Mouse (Mus musculus) heart, embryonic 14.5 days (tissue): ENCODE data around the gene Pate2. TPM values are rescaled to one million over a fixed set of nuclear protein-coding genes. Genes with fewer than 3 reads are reported as not detected.

Experiments used
- ATAC-seq: fragments of 200-750 bp; cut with Nextera tagmentation; 2 replicates; pipeline ENCODE4 v1.8.0; 2017; ENCODE audit warnings: low read depth, moderate TSS enrichment; ENCODE audit not compliant: insufficient number of reproducible peaks, insufficient read depth, low FRiP score
- H3K27ac ChIP-seq, 2 experiments: fragments of 200-500 bp in 1 of 2; fragments of 300-500 bp in 1 of 2; sonication (generic) in 1 of 2; replicated peaks in 1 of 2; 2 replicates each; pipeline ENCODE4 v1.5.1; 2012 to 2014; ENCODE audit warnings: low read depth in 2 of 2, low read length in 2 of 2, control low read depth in 1 of 2, mild to moderate bottlenecking in 1 of 2, mixed read lengths in 1 of 2; ENCODE audit not compliant: control insufficient read depth in 1 of 2, insufficient read depth in 1 of 2
- H3K27me3 ChIP-seq: fragments of 300-500 bp; sonication (generic); 2 replicates; pipeline ENCODE4 v1.6.1; 2014; ENCODE audit warnings: mild to moderate bottlenecking, low read length, control low read depth; ENCODE audit not compliant: control insufficient read depth, insufficient read depth
- H3K36me3 ChIP-seq: fragments of 300-500 bp; sonication (generic); 2 replicates; pipeline ENCODE4 v1.6.1; 2014; ENCODE audit warnings: mild to moderate bottlenecking, control low read depth, low read length, mixed read lengths; ENCODE audit not compliant: control insufficient read depth, insufficient read depth
- H3K4me1 ChIP-seq, 2 experiments: fragments of 200-500 bp in 1 of 2; fragments of 300-500 bp in 1 of 2; sonication (generic) in 1 of 2; 2 replicates each; pipeline ENCODE4 v1.6.1; 2012 to 2014; ENCODE audit warnings: low read length in 2 of 2, control low read depth in 1 of 2, mixed read lengths in 1 of 2; ENCODE audit not compliant: control insufficient read depth in 2 of 2, insufficient read depth in 2 of 2
- H3K4me2 ChIP-seq: fragments of 300-500 bp; sonication (generic); 2 replicates; pipeline ENCODE4 v1.6.1; 2014; ENCODE audit warnings: mild to moderate bottlenecking, low read length
- H3K4me3 ChIP-seq, 2 experiments: fragments of 200-500 bp in 1 of 2; fragments of 300-500 bp in 1 of 2; sonication (generic) in 1 of 2; 2 replicates each; pipeline ENCODE4 v1.5.1; 2012 to 2014; ENCODE audit warnings: low read length in 2 of 2, mild to moderate bottlenecking in 2 of 2, control low read depth in 1 of 2, low read depth in 1 of 2, moderate library complexity in 1 of 2; ENCODE audit not compliant: control insufficient read depth in 1 of 2, insufficient read depth in 1 of 2
- H3K9ac ChIP-seq: fragments of 300-500 bp; sonication (generic); 2 replicates; pipeline ENCODE4 v1.6.1; 2014; ENCODE audit warnings: mild to moderate bottlenecking, low read length
- H3K9me3 ChIP-seq: fragments of 300-500 bp; sonication (generic); 2 replicates; pipeline ENCODE4 v1.6.1; 2016; ENCODE audit warnings: low read length, control low read depth; ENCODE audit not compliant: control insufficient read depth
- WGBS: fragments of 180-500 bp; shearing (Covaris S2); extraction: QIAGEN DNeasy Blood & Tissue Kit; methylation state at CpG from one replicate; pipeline ENCODE4 v1.1.7; 2014; 5-methylcytosine and 5-hydroxymethylcytosine counted together
- polyA plus RNA-seq: library from polyadenylated mRNA; unstranded; fragments of >200 nt; fragmentation: Nextera tagmentation; extraction: Ambion mirVana; gene quantifications from 2 replicates; pipeline ENCODE4 v1.2.1, GENCODE M21; 2014

Gene Pate2
- polyA plus RNA-seq, 1 experiment from 2014 or later, result 0.28 TPM

- H3K4me1 ChIP-seq, result peaks cover 4 to 12% of the 10 kb centered on the region in 2 experiments; a peak in 2 of 4 replicates
- 9% methylated on average over 6 of the region's 6 CpGs for WGBS
- H3K4me2 ChIP-seq, result no peak overlapping the region
- ATAC-seq, result peak; percentile 47; the same call in 1 of the 2 replicates
- no peaks in the 10 kb centered on the region for H3K27me3 ChIP-seq
- H3K27ac ChIP-seq, result no peak overlapping the region
- H3K36me3 ChIP-seq, result no peaks in the 10 kb centered on the region
- H3K9me3 ChIP-seq, result no peaks in the 10 kb centered on the region
- H3K9ac ChIP-seq, result no peak overlapping the region
- no peak overlapping the region for H3K4me3 ChIP-seq
These were observed 28.6 kb upstream of the Pate2 start for GRCm38 (mm10) chr9:35541488-35541887.

- 54% methylated on average over 6 of the region's 6 CpGs for WGBS
- no peak overlapping the region for H3K4me2 ChIP-seq
- H3K36me3 ChIP-seq, result no peaks in the 10 kb centered on the region
- ATAC-seq, result no peak
- no peak overlapping the region for H3K4me3 ChIP-seq
- no peak overlapping the region for H3K27ac ChIP-seq
- no peaks in the 10 kb centered on the region for H3K9me3 ChIP-seq
- H3K4me1 ChIP-seq, result peaks cover 4 to 12% of the 10 kb centered on the region in 2 experiments; a peak in 2 of 4 replicates
- H3K27me3 ChIP-seq, result no peaks in the 10 kb centered on the region
- no peak overlapping the region for H3K9ac ChIP-seq
These were observed 28.1 kb upstream of the Pate2 start for GRCm38 (mm10) chr9:35541941-35542340.

DNA sequence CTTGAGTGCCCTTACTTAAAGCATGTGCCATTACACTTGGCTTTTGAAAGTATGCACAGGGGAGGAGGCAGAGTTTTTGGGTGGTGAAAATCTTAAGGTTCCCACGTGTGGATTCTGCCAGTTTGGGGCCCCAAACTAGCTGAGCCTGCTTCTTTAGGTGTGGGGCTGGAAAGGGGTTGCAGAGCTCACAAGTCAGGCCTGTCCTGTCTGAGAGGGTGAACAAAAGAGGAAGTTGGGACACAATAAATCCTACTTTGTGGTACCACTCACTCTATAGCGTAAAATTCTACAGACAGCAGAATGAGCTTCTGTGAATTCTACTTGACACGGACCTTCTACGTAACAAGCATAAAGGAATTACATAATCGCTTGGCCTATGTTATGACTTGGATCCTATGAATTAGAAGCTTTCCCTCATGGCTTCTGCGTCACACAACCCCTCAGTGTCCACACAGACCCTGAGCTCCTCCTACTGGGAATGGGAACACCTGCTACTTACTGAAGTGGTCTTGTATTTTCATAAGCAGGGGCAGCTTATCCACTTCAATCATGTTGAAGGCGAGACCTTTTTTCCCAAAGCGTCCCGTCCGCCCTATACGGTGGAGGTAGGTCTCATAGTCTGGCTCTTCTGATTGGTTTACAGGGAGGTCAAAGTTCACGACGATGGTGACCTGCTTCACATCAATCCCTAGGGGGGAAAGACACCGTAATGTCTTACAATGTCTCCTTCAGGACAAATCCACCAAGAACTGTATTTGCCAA lies 26.8 kb upstream of the Pate2 start:
- no peaks in the 10 kb centered on the region for H3K9me3 ChIP-seq
- no peak overlapping the region for H3K9ac ChIP-seq
- H3K27me3 ChIP-seq, result no peaks in the 10 kb centered on the region
- H3K4me1 ChIP-seq, result peaks cover 2 to 5% of the 10 kb centered on the region in 2 experiments; a peak in 1 of 4 replicates
- no peaks in the 10 kb centered on the region for H3K36me3 ChIP-seq
- H3K4me3 ChIP-seq, result no peak overlapping the region
- no peak overlapping the region for H3K4me2 ChIP-seq
- ATAC-seq, result no peak
- WGBS, result 83% methylated on average over 14 of the region's 14 CpGs
- no peak overlapping the region for H3K27ac ChIP-seq

DNA sequence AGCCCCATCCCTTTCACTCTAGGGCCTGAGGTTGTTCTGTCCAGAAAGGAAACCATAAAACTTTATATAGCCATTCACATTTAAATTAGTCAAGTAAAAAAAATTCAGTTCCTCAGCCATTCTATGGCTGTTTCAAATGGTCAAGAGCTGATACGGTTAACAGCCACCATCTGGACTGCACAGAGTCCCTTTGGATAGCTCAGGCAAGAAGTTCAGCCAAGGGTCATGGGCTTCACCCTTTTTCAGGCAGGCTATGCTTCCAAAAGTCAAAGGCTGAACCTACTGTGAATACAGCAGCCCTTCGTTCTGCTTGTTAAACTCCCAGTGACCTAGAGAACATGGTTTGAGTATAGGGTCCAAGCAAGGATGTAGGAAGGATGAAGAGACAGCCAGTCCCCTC lies 25.4 kb upstream of the Pate2 start:
- Histone ChIP-seq H3K36me3 (no peaks in the 10 kb centered on the region), H3K27ac (no peak overlapping the region), H3K4me2 (no peak overlapping the region), H3K27me3 (no peaks in the 10 kb centered on the region), H3K9me3 (no peaks in the 10 kb centered on the region), H3K4me1 (no peaks in the 10 kb centered on the region; a peak in 1 of 4 replicates), H3K9ac (no peak overlapping the region), H3K4me3 (no peak overlapping the region)
- ATAC-seq, result no peak
- WGBS, result 79% methylated on average over 2 of the region's 2 CpGs

DNA sequence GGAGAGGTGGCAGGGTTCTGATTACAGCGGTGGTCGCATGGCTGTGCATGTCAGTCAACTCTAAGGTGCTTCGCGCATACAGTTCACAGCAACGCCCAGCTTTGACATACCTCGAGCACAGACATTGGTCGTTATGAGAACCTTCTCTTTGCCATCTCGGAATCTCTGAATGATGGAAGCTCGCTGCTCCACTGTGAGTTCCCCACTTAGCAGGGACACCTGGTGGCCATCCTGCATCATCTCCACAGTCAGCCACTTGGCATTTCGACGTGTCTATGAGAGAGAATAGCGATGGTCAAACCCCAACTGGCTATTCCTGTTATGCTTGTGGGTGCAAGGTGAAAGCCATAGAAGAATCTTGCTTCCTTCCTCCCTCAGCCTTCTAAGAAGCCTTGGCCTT lies 24.4 kb upstream of the Pate2 start:
- Histone ChIP-seq H3K27ac (no peak overlapping the region), H3K27me3 (no peaks in the 10 kb centered on the region), H3K4me3 (no peak overlapping the region), H3K36me3 (no peaks in the 10 kb centered on the region), H3K4me2 (no peak overlapping the region), H3K9me3 (no peaks in the 10 kb centered on the region), H3K4me1 (no peaks in the 10 kb centered on the region; a peak in 1 of 4 replicates), H3K9ac (no peak overlapping the region)
- WGBS, result 57% methylated on average over 12 of the region's 12 CpGs
- no peak for ATAC-seq

DNA sequence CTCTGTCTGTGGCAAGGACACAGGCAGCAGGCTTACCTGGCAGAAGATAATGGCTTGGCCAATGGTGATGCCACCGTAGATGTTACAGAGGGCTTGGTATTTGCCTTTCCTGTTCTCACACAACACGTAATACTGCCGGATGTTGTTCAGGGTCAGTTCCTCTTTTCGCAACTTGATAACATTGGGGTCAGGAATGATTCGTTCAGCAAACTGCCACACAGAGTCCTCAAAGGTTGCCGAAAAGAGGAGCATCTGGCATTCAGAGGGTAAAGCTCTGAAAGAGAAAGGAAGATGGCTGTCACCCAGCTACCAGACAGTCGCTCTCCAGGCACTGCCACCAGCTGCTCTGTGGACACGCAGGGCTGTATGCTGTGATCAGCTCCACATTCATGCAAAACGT lies 23.3 kb upstream of the Pate2 start:
- Histone ChIP-seq H3K9me3 (no peaks in the 10 kb centered on the region), H3K9ac (no peak overlapping the region), H3K27me3 (no peaks in the 10 kb centered on the region), H3K36me3 (no peaks in the 10 kb centered on the region), H3K4me3 (no peak overlapping the region), H3K4me2 (no peak overlapping the region), H3K4me1 (no peaks in the 10 kb centered on the region; a peak in 1 of 4 replicates), H3K27ac (no peak overlapping the region)
- ATAC-seq, result no peak
- 64% methylated on average over 9 of the region's 9 CpGs for WGBS

DNA sequence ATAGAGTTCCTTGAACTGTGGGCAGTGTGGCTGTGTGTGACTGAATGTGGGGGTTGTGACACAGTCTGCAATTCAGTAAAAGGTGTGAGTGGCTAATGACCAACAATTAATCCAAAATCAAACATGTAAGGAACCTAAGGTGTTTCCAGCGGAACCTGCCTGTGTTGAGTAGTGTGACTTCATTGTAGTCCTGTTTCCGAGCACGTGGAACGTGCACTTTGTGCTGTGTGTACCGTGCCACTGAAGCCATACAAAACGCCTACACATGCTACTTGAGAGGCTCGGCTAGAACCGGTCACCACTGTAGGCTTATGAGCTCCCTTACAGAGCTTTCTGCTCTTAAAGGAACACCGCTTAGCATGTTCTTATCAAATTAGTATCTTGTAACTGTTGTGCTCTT lies 21.6 kb upstream of the Pate2 start:
- ATAC-seq, result no peak
- no peak overlapping the region for H3K27ac ChIP-seq
- WGBS, result 78% methylated on average over 9 of the region's 9 CpGs
- no peak overlapping the region for H3K4me3 ChIP-seq
- H3K4me2 ChIP-seq, result no peak overlapping the region
- peaks cover 0 to 4% of the 10 kb centered on the region in 2 experiments; a peak in 2 of 4 replicates for H3K4me1 ChIP-seq
- H3K36me3 ChIP-seq, result no peaks in the 10 kb centered on the region
- H3K27me3 ChIP-seq, result no peaks in the 10 kb centered on the region
- no peak overlapping the region for H3K9ac ChIP-seq
- H3K9me3 ChIP-seq, result no peaks in the 10 kb centered on the region
